Mouse (Mus musculus) adrenal gland, adult 8-10 months (tissue): ENCODE measurements at regions not wholly inside any gene's neighbourhood (a gene's known extent, or its start where the extent isn't known, plus 50 kb on each side); places are given as distances from the start of the nearest gene placed in this dataset.

Source experiments
- DNase-seq: peaks from one replicate; pipeline ENCODE4 v3.0.0; 2022

DNA sequence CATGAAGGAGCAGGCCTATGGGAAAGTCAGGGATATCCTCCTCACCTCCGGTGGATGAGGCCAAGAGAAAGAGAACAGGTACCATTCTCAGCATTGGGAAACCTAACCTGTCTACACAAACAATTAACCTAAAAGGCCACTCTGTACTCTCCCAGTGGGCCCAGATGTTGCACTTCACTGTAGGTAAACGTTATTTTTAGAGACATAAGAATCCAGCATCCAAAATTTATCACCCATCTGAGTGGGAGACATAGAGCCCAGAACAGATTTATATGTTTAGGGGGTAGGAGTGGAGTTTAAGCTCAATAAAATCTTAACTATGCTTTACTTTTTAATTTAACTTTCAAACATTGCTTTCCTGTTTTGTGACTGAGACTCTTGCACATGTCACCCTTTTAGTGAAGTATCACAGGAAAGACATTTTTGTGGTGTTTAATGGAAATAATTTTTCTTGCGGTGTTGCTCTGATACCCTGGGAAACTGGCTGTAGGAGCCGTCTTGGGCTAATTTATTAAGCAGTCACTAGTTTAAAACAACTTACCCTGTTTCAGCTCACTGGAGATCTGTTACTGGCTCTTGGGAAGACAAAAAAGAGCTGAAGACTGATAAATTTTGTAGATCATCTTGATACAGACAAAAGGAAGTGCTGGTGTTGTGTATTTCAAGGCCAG, 123.9 kb upstream of the Bmp4 start:
- no peak for DNase-seq

GRCm38 (mm10) chr14:46512118-46512517, 121.6 kb upstream of the Bmp4 start:
- peak; percentile 42 for DNase-seq

- no peak for DNase-seq
Observed at GRCm38 (mm10) chr14:46508871-46509270, 118.4 kb upstream of the Bmp4 start.

- DNase-seq = no peak
Observed at GRCm38 (mm10) chr14:46505266-46505665, 114.8 kb upstream of the Bmp4 start.

GRCm38 (mm10) chr14:46491601-46492000, 101.1 kb upstream of the Bmp4 start:
- DNase-seq = no peak

GRCm38 (mm10) chr14:46491182-46491581, 100.7 kb upstream of the Bmp4 start:
- DNase-seq = no peak

DNA sequence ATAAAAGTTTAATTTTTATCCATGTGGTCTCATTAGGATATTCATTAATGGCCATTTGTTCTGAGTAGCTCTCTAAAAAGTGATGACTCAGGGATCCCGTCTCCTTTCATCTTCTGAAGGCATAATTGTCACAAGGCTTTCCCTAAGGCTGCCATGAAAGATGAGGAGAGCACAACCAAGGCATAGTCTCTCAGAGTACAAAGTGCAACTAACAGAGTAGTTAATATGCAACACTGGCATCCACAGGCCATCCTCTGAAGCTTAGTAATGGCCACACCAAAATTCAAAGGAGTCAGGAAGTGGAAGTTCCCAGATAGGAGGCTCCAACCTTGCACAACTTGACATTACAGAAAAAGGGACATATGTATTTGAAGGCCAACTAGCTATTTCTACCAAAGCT, 97.1 kb upstream of the Bmp4 start:
- no peak for DNase-seq

DNA sequence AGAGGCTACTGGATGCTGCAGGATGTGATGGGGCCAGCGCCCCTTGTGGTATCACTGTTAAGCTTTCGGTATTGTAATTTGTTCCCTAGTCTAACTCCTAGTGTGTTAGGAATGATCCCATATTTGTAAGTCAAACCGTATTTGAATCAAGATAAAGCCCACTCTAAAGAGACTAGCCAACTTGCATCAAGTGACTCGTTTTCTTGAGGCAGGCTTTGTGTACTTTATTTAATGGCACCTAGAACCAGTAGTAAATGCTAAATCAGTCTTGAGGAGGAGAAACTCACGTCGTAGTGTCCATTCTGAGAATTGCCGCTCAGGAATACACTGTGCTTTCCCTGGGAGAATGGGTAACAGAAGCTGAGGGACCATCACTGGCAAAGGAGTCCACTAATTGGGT, 89.9 kb upstream of the Bmp4 start:
- DNase-seq = no peak

- no peak for DNase-seq
Observed at GRCm38 (mm10) chr14:46475945-46476344, 85.5 kb upstream of the Bmp4 start.

- DNase-seq = no peak
Observed at GRCm38 (mm10) chr14:46462967-46463366, 72.5 kb upstream of the Bmp4 start.

GRCm38 (mm10) chr14:46461960-46462359, 71.5 kb upstream of the Bmp4 start:
- no peak for DNase-seq

GRCm38 (mm10) chr14:46454500-46454899, 64.0 kb upstream of the Bmp4 start:
- no peak for DNase-seq

DNA sequence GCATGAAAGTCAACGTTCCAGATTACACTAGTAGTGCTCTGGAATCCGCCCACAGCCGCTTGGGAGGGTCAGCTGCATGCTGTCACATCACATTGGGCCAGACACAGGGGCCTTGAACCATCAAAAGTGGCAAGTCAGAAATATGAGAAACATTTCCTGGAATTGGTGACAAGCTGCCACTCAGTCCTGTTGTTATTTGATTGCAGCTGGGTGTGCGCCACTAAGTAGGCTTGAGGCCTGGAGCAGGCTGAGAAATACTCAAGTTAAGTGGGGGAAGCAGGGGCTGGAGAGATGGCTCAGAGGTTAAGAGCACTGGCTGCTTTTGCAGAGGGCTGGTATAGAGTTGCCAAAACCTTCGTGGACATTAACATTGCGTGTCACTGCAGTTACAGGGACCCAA, 51.2 kb upstream of the Bmp4 start:
- DNase-seq = no peak
